Mouse (Mus musculus) thymus, postnatal 10 days (tissue): ENCODE results near the gene Fam20a.

Source experiments
- DNase-seq, 2 experiments: peaks; one replicate each; pipeline ENCODE4 v3.0.0; 2021; ENCODE audit warnings: low spot score in 2 of 2

The Fam20a gene

DNA sequence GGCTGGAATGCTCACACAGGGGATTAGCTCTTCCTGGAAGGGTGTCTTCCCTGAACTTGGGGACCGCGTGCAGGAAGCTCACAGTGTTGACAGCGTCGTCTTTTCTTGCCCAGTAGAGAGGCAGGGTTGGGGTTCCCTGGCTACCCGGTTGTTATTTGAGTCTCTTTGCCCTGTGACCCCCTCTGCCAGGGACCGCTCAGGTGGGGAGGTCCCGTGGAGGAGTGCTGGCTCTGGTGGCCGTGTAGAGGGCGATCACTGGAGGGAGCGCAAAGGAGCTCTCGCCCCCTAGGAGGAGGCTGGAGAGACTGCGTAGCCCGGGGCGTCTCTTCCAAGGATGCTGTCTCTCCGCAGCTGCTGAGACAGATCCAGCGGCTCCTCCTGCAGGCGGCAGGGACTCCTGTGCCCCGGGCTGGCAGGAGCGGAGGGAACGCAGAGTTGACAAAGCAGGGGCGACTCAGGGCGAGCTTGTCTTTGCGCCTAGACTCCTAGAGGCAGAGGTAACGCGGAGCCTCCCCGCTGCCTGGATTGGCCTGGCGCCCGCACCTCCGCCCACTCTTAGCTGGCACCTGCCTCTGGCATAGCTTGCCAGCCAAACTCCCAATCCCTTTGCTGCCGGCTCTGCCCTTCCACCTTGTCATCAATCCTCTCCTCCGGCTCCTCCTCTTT lies at the start of gene Fam20a:
Gene Fam20a, minus strand, starts transcription at position 499 of the 666 bp plus-strand sequence.
- DNase-seq = no peak

DNA sequence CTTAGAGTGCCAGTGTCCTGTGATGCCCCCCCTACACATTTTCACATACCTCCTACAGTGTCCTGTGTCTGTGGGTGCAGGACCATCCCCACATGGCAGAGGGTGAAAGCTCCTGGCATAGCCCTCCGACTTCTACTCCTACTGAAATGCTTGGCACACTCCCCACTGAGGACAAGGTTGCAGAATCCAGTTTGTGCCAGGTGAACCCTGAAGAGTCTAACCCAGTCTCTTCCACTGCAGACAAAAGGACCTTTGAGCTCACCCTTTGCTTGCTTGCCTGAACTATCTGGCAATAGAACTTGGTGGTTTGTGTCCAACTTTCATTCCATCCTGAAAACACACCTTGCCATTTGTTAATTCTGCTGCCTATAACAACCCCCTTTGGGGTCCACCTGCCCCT lies 49.3 kb upstream of the Fam20a start:
- no peak for DNase-seq

DNA sequence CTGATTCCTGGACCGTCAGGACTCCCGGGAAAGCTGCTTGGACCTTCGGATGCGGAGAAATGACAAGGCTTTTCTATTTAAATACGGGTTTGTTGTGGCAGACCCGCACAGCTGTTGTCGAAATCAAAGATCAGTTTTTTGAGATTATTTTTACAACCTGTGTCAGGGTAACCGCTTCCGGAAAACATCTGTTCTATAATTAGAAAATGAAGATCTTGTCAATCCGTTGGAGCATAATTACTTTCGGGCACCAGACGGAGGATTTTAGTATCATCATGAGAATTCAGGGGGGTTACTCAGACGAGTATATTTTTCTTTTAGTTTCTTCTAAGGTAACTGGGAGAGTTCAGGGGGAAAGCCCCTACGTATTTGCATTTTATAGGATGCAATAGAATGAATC lies 48.1 kb upstream of the Fam20a start:
- DNase-seq = no peak

DNA sequence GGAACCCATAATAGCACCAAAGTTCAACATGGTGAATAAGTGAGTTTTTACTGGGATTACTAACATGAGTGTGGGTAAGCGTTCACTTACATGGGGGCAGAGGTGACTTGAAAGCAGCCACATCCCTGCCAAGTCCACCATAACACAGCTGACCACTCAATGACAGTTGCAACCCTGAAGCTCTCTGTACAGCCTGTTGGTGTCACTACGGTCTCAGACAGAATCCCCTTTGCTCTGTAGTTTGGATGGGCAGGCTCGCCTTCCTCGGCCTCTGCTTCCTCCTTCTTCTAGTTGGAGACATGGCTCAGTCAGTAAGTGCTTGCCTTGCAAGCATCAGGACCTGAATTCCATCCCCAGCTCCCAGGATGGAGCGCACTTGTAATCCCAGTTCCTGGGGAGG lies 47.0 kb upstream of the Fam20a start:
- DNase-seq = no peak

DNA sequence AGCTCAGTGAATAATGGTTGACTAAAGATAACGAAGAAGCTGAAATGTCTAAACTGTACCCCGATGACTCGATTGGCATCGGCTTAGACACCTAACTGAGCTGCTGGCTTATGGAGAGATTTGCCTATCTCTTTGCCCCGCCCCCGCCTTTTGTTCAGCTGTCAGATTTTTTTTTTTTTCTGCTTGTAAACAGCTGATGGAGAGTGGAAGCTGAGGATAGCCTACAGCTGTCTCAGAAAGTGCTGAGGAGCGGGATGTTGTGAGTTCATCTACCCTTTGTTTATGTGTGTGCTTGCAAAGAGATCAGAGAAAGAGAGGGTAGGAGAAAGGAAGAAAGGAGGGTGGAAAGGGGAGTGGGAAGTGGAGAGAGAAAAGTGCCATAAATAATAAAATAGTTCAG lies 38.0 kb upstream of the Fam20a start:
- DNase-seq = no peak

DNA sequence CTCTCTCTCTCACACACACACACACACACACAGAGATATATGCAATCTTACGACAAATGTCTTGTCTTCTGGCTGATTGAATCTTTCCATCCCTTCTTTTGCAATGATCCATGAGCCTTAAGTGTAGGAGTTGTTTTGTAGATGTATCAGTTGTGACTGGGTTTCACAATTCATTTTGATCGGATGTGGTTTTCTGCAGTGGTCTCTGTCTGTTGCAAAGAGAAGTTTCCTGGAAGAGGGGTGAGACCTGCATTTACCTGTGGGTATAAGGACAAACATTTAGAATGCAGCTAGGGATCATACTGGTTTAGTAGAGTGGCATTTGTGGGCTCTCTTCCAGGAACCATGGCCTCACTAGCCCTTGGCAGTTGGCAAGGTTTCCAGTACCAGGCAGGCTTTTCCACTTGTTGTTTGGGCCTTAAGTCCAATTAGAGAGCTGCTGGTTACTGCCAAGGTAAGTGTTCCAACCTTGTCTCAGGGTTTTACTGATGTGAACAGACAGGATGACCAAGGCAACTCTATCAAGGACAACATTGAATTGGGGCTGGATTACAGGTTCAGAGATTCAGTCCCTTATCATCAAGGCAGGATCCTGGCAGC lies 36.6 kb upstream of the Fam20a start:
- no peak for DNase-seq

DNA sequence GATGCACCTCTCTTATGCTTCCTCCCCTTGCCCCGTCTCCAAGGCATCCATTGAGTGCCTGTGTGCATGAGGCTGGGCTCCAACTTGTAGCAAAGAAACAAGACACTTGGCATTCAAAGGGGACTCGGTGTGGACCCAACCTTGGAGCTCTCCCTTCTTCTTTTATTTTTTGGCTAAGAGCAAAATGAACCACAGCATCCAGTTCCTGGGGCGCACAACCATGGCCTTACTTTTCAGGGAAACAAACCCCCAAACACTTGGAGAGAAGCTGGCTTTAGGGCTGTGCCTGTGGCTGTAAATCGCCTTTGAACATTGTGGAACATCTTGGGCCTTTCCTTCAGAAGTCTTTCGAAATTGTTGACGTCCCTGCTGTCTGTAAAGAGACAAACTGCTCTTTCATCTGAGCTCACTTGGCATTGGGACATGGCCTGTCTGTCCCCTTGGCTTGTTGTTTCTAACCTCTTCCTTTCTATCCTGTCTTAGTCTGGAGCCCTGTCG lies 32.1 kb upstream of the Fam20a start:
- no peak for DNase-seq

DNA sequence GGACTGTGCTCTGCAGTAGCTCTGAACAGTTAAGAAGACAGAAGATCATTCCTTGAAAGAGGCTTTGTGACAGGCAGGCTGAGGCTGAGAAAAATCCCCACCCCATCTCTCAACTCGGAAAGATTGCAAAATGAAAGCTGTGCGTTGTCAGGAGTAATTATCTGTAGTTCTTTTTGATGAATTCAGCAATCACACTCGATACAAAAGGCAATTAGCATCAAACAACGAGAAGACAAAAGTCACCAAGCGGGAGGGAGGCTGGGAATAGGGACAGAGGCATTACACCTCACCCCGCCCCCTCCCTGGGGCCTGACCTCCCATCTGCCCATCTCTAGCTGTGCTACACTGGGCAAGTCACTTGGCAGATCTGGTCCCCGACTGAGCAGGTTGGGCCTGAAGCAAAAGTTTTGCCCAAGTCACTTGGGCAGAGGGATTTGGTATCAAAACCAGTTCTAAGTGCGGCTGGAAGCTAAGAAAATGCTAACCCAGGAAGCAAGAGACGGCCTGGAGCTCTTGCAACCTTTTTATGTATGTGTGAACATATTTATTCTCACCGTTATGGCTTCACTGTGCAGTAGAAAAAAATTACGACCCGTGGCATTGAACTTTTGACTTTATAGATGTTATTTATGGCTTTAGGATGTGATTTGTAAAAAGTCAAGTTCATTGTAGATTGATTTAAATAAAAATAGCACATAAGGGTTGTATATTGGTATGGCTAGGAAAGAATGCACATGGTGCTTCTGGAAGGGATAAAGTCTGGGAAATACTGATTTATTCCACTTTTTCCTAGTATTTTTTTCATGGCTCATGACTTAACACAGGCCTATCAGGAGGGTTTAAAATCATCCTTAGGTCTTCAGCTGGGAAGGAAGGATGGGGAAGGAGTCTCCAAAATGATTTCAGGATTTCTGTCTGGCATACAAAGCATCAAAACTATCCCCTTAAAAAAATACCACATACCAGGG lies 29.8 kb upstream of the Fam20a start:
- DNase-seq = no peak

DNA sequence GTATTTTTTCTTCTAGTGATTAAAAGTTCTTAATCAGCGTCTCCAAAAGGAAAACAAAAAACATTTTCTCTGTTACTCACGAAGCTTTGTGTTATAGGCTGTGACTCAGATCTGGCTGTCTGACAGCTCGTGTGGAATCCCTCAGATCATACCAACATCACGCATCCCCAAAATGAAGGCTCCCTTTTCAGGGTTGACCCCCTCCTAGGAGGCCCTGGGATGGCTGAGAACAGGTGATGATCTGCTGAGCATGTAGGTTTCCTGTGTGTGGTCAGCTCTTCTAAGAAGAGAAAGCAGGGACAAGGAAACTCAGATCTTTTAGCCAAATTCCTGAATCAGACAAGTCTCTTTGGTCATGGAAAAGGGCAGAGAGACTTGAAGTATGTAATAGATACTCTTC lies 23.1 kb upstream of the Fam20a start:
- DNase-seq = no peak

DNA sequence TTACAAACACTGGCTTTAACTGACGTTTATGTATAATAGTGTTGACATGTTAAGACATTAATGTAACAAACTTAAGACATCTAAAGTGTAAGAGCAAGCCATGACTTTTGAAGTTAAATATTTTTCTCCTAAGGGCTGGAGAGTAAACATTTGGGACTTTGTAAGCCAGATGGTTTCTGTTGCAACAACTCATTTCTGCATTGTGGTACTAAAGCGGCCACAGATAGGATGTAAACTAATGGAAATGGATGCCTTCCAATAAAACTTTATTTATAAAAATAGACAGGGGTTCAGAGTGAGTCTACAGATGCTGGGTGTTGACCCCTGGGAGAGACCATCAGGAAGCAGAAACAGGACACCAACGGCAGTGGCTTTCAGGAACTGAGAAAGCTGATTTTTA lies 15.9 kb upstream of the Fam20a start:
- no peak for DNase-seq

DNA sequence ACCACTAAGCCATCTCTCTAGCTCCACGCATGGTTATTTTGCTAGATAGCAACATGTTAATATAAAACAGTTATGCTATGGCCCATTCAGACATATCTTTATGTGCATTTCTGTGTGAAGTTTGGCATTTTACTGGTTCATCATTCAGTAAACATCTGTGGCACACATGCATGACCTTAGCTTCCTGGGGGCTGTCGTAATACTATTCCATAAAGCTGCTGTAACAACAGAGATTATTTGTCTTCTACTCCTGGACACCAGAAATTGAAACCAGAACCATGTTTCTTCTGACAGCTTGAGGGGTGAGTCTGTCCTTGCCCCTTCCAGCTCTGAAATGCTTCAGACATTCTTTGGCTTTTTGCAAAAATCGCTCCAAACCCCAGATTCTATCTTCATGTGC lies 14.3 kb upstream of the Fam20a start:
- no peak for DNase-seq

DNA sequence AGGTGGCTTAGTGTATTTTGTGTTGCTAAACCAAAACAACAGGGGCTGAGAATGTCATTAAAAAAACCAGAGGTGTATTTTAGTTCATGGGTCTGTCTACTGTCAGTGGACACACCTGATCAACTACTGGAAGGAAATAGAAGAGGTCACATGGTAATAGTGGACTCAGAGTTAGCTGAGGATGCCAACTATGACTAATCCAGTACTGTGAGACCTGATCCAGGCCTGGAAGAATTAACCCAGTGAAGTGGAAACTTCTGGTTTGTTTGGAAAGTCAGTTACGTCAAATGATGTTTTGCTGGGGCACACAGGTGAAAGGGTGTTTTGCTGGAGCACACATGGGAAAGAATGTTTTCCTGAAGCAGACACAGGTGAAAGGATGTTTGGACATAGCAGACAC lies 12.3 kb upstream of the Fam20a start:
- no peak for DNase-seq

DNA sequence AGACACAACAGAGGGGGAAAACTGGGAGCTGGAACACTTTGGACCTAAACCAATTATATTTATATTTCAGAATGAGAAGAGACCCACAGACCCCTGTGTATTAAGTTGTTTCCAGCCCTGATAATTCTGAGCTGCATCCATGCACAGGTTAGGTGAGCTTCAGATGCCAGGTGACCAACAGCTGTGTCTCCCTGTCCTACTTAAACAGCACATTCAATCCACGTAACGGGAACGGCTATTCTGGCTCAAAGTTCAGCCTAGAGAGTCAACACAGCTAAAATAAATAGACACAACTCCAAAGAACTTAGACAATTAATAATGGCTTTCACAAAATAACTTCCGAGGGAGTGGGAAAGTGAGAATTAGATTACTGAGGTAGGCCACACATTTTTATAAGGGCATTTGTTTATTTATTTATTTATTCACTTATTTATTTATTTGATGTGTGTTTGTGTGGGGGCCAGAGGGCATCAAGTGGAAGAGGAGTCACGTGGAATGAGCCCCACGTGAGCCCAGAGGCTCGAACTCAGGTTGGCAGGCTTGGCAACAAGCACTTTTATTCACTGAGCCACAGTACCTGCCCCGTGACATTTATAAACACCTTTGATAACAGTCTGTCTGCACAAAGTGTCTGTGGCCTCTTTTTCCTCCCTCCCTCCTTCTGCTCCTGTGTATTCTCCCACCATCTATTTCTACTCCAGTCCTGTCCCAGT lies 10.8 kb upstream of the Fam20a start:
- no peak for DNase-seq

DNA sequence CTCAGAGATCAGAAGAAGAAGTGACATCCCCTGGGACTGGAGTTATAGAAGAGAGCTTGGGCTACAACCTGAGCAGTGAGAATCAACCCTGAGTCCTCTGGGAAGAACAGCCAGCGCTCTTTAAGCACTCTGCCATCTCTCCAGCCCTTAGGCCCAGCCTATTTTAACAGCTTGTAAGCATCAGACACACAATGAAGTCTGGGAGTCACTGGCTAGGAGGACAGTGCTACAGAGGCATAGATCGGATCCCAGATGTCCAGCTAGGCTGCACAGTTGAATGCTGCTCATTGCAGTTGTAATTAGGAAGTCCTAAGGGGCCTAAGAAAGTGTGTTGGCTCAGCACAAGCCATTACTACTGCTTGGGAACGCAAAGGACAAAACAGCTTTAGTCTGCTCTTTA lies 6.3 kb upstream of the Fam20a start:
- no peak for DNase-seq

DNA sequence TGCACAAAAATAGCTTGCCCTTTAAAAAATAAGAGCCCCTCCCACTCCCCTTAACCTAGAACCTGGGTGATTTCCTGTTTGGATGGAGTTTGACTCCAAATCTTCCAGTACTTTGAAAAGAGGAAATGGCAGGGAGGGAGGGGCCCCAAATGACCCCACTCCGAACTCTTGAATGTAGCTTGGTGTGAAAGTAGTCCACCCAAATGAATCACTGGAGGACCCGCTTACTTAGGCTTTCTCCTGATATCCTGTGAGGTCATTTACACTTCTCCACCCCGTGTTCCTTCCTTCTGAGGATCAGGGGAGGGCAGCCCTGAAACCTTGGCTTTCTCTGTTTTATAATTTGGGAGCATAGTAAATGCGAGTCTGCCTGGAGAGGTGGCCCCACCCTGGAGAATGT lies 632 bp upstream of the Fam20a start:
- DNase-seq = no peak

DNA sequence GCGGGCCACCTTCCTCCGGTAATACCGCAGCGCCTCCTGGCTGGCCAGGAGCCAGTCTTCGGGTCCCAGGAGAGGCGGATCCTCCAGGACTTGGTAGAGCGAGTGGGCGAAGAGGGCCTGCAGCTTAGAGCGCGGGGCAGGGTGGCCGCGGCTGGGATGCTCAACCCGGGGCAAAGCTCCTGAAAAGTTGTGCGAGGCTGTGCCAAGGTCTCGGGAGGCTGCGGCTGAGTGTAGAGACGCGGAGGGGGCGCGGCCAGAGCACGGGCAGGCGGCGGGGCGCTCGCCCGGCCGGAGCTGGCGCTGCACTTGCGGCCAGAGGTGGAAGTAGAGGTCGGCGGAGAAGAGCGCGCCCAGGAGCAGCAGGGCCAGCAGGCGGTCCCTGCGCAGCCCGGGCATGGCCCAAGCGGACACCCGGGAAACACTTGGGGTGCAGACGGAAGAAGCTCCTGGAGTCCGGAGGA lies 729 bp downstream of the Fam20a start:
- DNase-seq = no peak

DNA sequence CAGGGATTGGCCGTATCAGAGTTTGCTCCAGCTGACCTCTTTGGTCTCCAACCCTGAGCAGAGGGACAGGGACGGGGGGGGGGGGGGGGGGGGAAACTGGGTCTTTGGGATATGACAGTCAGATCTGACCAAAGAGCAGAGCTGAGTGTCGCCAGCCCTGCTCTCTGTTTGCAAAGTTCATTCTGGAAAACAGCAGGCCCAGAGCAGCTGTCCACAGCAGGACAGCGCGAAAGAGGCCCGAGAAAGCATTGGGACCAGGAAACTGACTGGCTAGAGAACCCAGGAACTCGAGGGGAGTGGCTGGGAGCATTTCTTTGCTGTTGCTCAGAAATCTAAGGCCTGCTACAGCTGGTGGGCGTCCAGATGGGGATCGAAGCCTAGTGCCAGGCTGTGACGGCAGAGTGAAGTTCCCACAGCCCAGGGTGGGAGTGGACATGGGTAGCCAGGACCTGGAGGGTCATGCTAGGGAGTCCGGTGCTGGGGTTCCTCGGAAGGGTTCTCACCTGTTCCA lies 1.2 kb downstream of the Fam20a start:
- DNase-seq = no peak

DNA sequence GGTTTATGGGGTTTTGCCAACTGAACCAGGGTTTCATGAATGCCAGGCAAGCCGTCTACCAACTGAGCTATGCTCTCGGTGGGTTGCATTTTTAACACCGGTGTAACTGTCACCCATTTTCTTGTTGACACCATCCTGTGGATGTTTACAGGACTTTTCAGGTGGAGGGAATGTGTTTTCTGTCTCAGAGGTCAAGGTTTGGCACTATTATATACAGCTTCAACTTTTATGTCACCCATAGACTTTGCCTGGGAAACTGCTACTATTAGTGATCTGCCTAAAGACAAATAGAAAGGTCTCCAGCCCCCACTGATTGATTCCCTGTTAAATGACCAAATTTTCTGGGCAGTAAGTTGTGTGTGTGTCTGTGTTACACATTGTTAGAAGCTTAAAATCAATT lies 2.7 kb downstream of the Fam20a start:
- DNase-seq = no peak

DNA sequence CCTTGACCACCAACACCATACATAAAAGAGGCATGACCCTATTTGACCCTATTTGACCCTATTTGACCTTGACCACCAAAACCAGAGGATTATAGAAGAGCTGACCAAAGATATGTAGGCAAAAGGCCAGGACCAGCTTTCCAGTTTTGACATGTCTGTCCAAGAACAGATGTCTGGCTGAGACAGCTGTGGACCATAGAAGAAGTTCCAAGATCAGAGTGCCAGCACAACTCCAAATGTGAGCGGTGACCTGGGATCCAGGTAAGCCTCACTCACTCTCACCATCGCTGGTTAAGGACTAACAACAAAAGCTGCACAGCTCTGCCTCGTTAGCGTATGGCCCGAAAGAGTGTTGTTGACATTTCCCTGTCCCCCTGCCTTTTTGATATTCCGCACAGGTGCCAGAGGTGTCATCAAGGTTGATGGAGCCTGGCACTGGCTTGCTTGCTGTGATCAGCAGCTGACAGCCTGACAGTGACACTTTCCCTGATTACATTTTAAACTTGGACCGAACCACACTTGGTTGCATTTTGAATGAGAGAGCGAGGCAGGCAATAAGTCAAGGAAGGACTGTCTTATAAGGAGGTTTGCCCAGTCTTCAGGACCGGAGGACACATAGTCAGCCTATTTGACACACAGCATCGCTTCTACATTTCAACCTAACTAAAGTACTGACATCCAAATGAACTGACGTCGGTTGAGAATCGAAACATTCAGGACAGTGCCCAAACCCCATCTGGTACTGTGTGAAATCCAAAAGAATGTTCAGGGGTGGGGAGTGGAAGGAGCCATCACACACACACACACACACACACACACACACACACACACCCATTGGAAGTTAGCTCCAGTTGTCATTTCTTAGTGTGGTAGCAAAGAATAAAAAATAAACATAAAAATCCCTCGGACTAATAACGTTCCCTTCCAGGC lies 3.8 kb downstream of the Fam20a start:
- DNase-seq = no peak

DNA sequence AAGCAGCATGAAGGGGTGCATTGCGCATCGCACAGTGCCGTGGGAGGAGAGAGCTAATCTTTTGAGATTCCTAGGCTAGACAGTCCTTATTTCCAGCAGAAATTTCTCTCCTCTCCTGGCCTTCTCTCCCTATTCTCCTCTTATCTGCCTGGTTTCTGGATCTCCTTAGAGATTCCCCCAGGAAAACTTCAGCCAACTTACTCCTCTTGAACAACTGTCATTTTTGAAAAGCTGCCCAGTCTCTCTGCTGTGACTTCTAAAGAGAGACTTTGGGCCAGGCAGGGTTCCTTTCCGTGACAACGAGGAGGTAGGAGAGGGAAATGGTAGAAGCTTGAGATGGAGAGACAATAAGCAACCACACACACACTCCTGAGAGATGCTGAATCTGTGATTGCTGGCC lies 4.6 kb downstream of the Fam20a start:
- no peak for DNase-seq

DNA sequence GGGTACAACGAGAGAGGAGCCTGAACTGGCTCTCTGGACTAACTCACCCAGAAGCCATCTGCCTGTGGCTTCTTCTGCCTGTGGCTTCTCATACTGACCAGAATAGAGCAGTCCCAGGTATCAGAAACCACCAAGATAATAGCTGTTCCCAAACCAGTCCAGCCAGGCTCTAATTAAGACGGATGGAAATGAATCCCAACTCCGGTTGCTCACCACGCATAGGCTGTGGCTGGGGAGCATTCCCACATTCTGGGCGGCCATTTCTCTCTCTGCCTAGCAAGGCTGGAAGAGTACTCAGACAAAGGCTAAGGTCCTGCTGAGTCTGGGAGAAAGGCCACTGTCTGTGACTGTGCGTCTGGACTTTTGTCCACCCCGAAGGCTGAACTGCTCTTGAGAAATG lies 5.1 kb downstream of the Fam20a start:
- no peak for DNase-seq
